Mouse (Mus musculus) limb, embryonic 10.5 days (tissue): ENCODE results near the gene Cd300lg. TPM values are rescaled to one million over a fixed set of nuclear protein-coding genes. Genes with fewer than 3 reads are reported as not detected.

Source experiments
- DNase-seq: peaks from one replicate; pipeline ENCODE4 v3.0.0-alpha.2; 2017; ENCODE audit warnings: low spot score
- H3K27ac ChIP-seq: fragments of 300-500 bp; sonication (generic); 2 replicates; pipeline ENCODE4 v1.5.1; 2016; ENCODE audit warnings: mild to moderate bottlenecking
- H3K27me3 ChIP-seq: fragments of 300-500 bp; sonication (generic); 2 replicates; pipeline ENCODE4 v1.6.1; 2016; ENCODE audit warnings: low read depth, mild to moderate bottlenecking; ENCODE audit not compliant: poor library complexity, severe bottlenecking
- H3K36me3 ChIP-seq: fragments of 300-500 bp; sonication (generic); 2 replicates; pipeline ENCODE4 v1.6.1; 2016; ENCODE audit warnings: mild to moderate bottlenecking, moderate library complexity
- H3K4me1 ChIP-seq: fragments of 300-500 bp; sonication (generic); 2 replicates; pipeline ENCODE4 v1.6.1; 2016
- H3K4me3 ChIP-seq: fragments of 300-500 bp; sonication (generic); 2 replicates; pipeline ENCODE4 v1.5.1; 2016; ENCODE audit warnings: mild to moderate bottlenecking, moderate library complexity
- H3K9me3 ChIP-seq: fragments of 300-500 bp; sonication (generic); replicated peaks from 2 replicates; pipeline ENCODE4 v1.6.1; 2016; ENCODE audit warnings: mild to moderate bottlenecking
- WGBS: fragments of 180-500 bp; shearing (Covaris S2); methylation state at CpG from one replicate; pipeline ENCODE4 v1.1.7; 2016; 5-methylcytosine and 5-hydroxymethylcytosine counted together
- polyA plus RNA-seq: library from polyadenylated mRNA; unstranded; fragments of >200 nt; fragmentation: Nextera tagmentation; extraction: Ambion mirVana; gene quantifications from 2 replicates; pipeline ENCODE4 v1.2.1, GENCODE M21; 2016

Gene Cd300lg
- 0.38 and 0.45 TPM in 2 replicates for polyA plus RNA-seq

- 61% methylated on average over 5 of the region's 5 CpGs for WGBS
- DNase-seq, result no peak
- Histone ChIP-seq H3K4me1 (no peaks in the 10 kb centered on the region), H3K27ac (no peak within 1 kb of the TSS), H3K4me3 (no peak within 1 kb of the TSS), H3K27me3 (0 out of 2 replicates have a peak, but pooled peaks cover 7% of the 10 kb centered on the region), H3K36me3 (peaks cover 3% of the 10 kb centered on the region; the same call in 1 of the 2 replicates), H3K9me3 (peaks cover 12% of the 10 kb centered on the region; the same call in 1 of the 2 replicates)
These were observed at the start of gene Cd300lg for GRCm38 (mm10) chr11:102041350-102041949. Gene Cd300lg, plus strand, starts transcription at chr11:102041509.

GRCm38 (mm10) chr11:101991813-101992212 is 49.5 kb upstream of the Cd300lg start:
- no peak overlapping the region for H3K27ac ChIP-seq

DNA sequence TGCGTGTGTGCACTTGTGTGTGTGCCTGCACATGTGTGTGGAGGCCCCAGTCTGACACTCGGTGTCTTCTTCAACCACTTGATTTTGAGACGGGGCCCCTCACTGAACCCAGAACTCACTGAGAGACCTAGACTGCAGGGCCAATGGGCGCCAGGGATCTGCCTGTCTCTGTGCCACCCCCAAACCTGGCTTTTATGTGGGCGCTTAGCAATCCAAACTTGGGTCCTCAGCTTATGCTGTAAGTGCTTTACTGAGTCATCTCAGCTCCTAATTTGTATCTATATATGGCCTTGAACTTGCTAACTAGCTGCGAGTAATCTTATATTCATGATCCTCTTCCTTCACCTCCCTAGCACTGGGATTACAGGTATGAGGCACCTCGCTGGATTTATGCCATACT is 48.9 kb upstream of the Cd300lg start:
- no peak for DNase-seq
- H3K27me3 ChIP-seq, result peaks cover 15% of the 10 kb centered on the region; the same call in 1 of the 2 replicates
- peaks cover 6% of the 10 kb centered on the region; the same call in 1 of the 2 replicates for H3K36me3 ChIP-seq
- WGBS, result 86% methylated on average over 7 of the region's 7 CpGs
- no peak overlapping the region for H3K4me3 ChIP-seq
- no peak overlapping the region for H3K27ac ChIP-seq
- H3K9me3 ChIP-seq, result no peaks in the 10 kb centered on the region
- H3K4me1 ChIP-seq, result peaks cover 2% of the 10 kb centered on the region; the same call in 1 of the 2 replicates

More at GRCm38 (mm10) chr11:101991813-101992212, 49.5 kb upstream of the Cd300lg start:
- no peak for DNase-seq
- 93% methylated on average over 3 of the region's 3 CpGs for WGBS
- 0 out of 2 replicates have a peak, but pooled peaks cover 2% of the 10 kb centered on the region for H3K36me3 ChIP-seq
- no peak overlapping the region for H3K4me3 ChIP-seq
- no peaks in the 10 kb centered on the region for H3K9me3 ChIP-seq
- peaks cover 2% of the 10 kb centered on the region; the same call in 1 of the 2 replicates for H3K4me1 ChIP-seq
- H3K27me3 ChIP-seq, result peaks cover 21% of the 10 kb centered on the region

GRCm38 (mm10) chr11:101994100-101994499 is 47.2 kb upstream of the Cd300lg start:
- peaks cover 2% of the 10 kb centered on the region; the same call in 1 of the 2 replicates for H3K4me1 ChIP-seq
- WGBS, result 80% methylated on average over 8 of the region's 8 CpGs
- H3K27me3 ChIP-seq, result no peaks in the 10 kb centered on the region
- peaks cover 11% of the 10 kb centered on the region for H3K36me3 ChIP-seq
- H3K27ac ChIP-seq, result no peak overlapping the region
- no peaks in the 10 kb centered on the region for H3K9me3 ChIP-seq
- no peak overlapping the region for H3K4me3 ChIP-seq
- no peak for DNase-seq

GRCm38 (mm10) chr11:101995938-101996337 is 45.4 kb upstream of the Cd300lg start:
- Histone ChIP-seq H3K4me1 (peaks cover 2% of the 10 kb centered on the region; the same call in 1 of the 2 replicates), H3K9me3 (no peaks in the 10 kb centered on the region), H3K36me3 (peaks cover 25% of the 10 kb centered on the region), H3K27ac (no peak overlapping the region), H3K4me3 (no peak overlapping the region), H3K27me3 (no peaks in the 10 kb centered on the region)
- DNase-seq, result no peak
- 92% methylated on average over 7 of the region's 7 CpGs for WGBS

- H3K9me3 ChIP-seq, result no peaks in the 10 kb centered on the region
- 66% methylated on average over 5 of the region's 5 CpGs for WGBS
These were observed 43.1 kb upstream of the Cd300lg start for GRCm38 (mm10) chr11:101998258-101998657.

DNA sequence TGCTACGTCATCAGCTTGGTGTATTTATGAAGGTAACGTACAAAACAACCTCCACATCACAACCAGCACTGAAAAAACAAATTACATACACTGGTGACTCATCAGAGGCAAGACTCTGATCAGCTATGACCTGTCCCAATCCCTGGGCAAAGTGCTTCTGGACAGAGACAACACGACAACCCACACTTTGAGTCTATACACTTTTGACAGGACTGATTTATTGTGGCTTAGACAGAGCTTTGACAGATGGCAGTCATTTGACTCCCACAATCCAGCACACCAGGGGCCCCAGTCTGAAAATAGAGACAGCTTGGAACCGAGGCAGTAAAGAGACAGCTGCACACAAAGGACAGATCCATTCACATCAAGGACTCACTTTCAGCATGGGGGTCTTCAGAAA is 41.8 kb upstream of the Cd300lg start:
- Histone ChIP-seq H3K4me3 (no peak overlapping the region), H3K36me3 (peaks cover 47% of the 10 kb centered on the region), H3K4me1 (peaks cover 2% of the 10 kb centered on the region; the same call in 1 of the 2 replicates), H3K27me3 (no peaks in the 10 kb centered on the region), H3K9me3 (no peaks in the 10 kb centered on the region), H3K27ac (no peak overlapping the region)
- no peak for DNase-seq
- WGBS, result 72% methylated on average over 4 of the region's 4 CpGs

More at GRCm38 (mm10) chr11:101998258-101998657, 43.1 kb upstream of the Cd300lg start:
- no peak for DNase-seq
- Histone ChIP-seq H3K27me3 (no peaks in the 10 kb centered on the region), H3K4me3 (no peak overlapping the region), H3K36me3 (peaks cover 35% of the 10 kb centered on the region), H3K27ac (no peak overlapping the region), H3K4me1 (peaks cover 2% of the 10 kb centered on the region; the same call in 1 of the 2 replicates)

GRCm38 (mm10) chr11:102004251-102004650 is 37.1 kb upstream of the Cd300lg start:
- H3K4me1 ChIP-seq, result no peaks in the 10 kb centered on the region; the same call in 1 of the 2 replicates
- peaks cover 84% of the 10 kb centered on the region for H3K36me3 ChIP-seq
- no peak overlapping the region for H3K27ac ChIP-seq
- no peak for DNase-seq
- H3K9me3 ChIP-seq, result no peaks in the 10 kb centered on the region
- H3K4me3 ChIP-seq, result no peak overlapping the region
- H3K27me3 ChIP-seq, result no peaks in the 10 kb centered on the region
- WGBS, result 92% methylated on average over 8 of the region's 8 CpGs

DNA sequence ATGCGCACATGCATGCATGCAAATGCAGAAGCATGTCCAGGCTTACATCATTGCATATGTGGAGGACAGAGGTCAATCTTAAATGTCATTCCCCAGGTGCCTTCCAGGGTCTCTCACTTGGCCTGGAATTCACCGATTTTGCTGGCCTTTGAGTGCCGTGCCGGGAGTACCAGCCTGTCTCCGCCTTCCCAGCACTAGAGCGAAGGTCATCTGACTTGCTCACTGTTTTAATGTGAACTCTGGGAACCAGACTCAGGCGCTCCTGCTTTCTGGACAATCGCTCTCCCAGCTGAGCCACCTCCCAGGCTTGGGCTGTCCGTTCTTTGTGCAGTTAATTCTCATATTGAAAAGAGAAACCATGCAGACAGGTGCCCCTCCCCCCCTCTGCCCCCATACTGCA is 35.0 kb upstream of the Cd300lg start:
- Histone ChIP-seq H3K4me3 (no peak overlapping the region), H3K27me3 (no peaks in the 10 kb centered on the region), H3K9me3 (no peaks in the 10 kb centered on the region), H3K36me3 (peaks cover 87% of the 10 kb centered on the region), H3K4me1 (peaks cover 16% of the 10 kb centered on the region), H3K27ac (no peak overlapping the region)
- 84% methylated on average over 9 of the region's 9 CpGs for WGBS
- no peak for DNase-seq

GRCm38 (mm10) chr11:102006688-102007087 is 34.6 kb upstream of the Cd300lg start:
- no peak overlapping the region for H3K27ac ChIP-seq
- H3K27me3 ChIP-seq, result no peaks in the 10 kb centered on the region
- H3K9me3 ChIP-seq, result no peaks in the 10 kb centered on the region
- no peak overlapping the region for H3K4me3 ChIP-seq
- peaks cover 87% of the 10 kb centered on the region for H3K36me3 ChIP-seq
- no peak for DNase-seq
- 95% methylated on average over 5 of the region's 5 CpGs for WGBS
- H3K4me1 ChIP-seq, result peaks cover 18% of the 10 kb centered on the region

DNA sequence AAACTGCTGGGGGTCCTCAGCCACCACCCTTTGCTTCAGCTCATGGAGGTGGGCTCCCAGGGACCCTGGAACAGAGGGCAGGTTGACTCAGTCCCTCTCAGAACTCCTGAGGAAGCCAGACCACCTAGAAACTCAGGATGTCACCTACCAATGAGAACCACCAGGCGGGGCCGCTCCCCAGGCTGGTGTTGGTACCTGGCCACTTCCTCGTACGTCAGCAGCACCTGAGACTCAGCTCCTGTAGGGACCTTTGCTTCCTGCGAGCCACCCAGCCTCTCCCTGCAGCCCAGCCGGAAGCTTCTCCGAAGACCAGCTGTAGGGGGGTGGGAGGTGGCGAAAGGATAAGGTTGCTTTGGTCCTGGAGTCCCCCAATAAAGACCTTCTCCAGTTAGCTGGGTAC is 32.9 kb upstream of the Cd300lg start:
- Histone ChIP-seq H3K27me3 (no peaks in the 10 kb centered on the region), H3K36me3 (peaks cover 99% of the 10 kb centered on the region), H3K27ac (0 out of 2 replicates have a peak overlapping the region, but pooled peaks have one; percentile 4), H3K4me3 (no peak overlapping the region), H3K4me1 (peaks cover 18% of the 10 kb centered on the region), H3K9me3 (no peaks in the 10 kb centered on the region)
- DNase-seq, result no peak
- WGBS, result 96% methylated on average over 8 of the region's 8 CpGs

GRCm38 (mm10) chr11:102008954-102009637 is 32.2 kb upstream of the Cd300lg start:
- DNase-seq, result no peak
- Histone ChIP-seq H3K36me3 (peaks cover 99% of the 10 kb centered on the region), H3K27ac (peak overlapping the region; percentile 76), H3K27me3 (no peaks in the 10 kb centered on the region), H3K9me3 (no peaks in the 10 kb centered on the region), H3K4me1 (peaks cover 18% of the 10 kb centered on the region), H3K4me3 (no peak overlapping the region)
- 89% methylated on average over 15 of the region's 15 CpGs for WGBS

DNA sequence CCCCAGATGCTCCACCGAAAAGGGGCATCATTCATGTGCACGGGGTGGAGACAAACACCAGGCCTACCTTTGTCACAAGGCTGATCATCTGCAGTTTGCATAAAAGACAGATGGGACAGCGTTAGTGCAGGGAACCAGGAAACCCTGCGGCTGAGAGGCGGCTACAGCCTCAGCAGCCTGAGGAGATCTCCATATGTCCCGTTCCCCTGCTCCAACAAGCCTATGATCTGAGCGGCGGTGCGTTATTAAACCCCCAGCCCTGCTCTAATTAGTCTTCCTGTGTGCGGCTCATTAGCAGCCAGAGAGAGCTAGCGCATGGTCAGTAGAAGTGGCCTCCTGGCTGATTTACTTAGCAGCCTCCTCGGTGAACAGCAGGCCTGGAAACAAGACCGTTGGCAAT is 31.2 kb upstream of the Cd300lg start:
- H3K4me1 ChIP-seq, result peaks cover 19% of the 10 kb centered on the region
- H3K4me3 ChIP-seq, result peak overlapping the region; percentile 7; the same call in 1 of the 2 replicates
- H3K36me3 ChIP-seq, result peaks cover 99% of the 10 kb centered on the region
- peak overlapping the region; percentile 76 for H3K27ac ChIP-seq
- H3K9me3 ChIP-seq, result no peaks in the 10 kb centered on the region
- DNase-seq, result peak; percentile 45
- H3K27me3 ChIP-seq, result no peaks in the 10 kb centered on the region
- 56% methylated on average over 13 of the region's 13 CpGs for WGBS
